Mouse (Mus musculus) left cerebral cortex, postnatal 4 days (tissue): ENCODE results near the gene Tceal7. TPM values are rescaled to one million over a fixed set of nuclear protein-coding genes. Genes with fewer than 3 reads are reported as not detected.
"Not testable (repeated sequence)": the region's sequence is repeated elsewhere in the genome, so short reads cannot be mapped to it uniquely, and the experiment has no call there.

ENCODE experiments used
- DNase-seq: peaks from one replicate; pipeline ENCODE4 v3.0.0-alpha.2; 2022
- intact Hi-C: fragments of 180-260 bp; cut with DNase I; formaldehyde crosslinking; loops from one replicate; pipeline ENCODE4 v1.15.1; 2025
- total RNA-seq, 2 experiments: library from RNA; stranded (reverse); gene quantifications; 2 replicates each; pipeline ENCODE4 v1.2.3; 2021

Gene Tceal7
- 1 to 10 TPM; 5.8 to 7.0 TPM for total RNA-seq

DNA sequence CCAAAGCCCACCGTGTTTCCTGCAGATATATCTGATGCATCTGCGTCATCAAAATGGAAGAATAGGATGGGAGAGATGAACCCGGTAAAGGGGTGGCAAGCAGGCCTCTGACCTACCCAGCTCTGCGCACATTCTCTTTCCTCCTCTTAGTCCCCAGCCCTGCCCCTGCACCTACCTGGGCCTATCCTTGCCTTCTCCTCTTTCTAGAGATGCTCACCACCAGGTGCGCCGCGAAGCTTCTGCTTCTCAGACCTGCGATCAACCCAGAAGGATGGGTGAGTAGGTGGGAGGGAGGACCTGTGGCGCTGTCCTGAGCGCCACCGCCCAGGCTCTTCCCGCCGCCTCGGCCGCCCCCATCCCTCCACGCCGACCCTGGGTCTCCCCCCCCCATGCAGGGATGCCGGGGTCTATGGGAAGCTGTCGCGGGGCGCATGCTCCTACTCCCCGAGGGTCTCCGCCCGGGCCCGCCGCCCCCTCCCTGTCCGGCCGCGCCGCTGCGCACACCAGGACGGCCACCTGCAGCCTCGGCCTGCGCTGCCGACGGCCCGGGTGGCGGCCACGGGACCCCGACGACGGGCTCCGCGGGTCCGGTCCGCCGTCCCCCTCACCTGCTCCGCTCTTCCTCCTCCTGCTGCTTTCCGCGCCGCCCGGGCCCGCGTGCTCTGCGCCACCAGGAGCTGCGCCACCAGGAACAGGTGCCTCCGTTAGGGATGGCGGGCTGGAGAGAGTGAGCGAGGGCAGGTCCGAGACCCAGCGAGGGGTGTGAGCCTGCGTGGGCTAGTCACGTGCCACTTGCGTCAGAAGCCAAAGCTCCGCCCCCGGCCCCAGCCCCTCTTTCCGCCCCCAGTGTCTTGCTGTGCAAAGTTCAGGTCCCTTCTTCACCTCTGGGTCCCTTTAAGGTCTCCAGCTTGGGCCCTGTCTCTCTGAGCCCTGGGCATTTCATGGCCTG is at the start of gene Tceal7, which contains the start of gene Bex1:
Gene Tceal7, plus strand, starts transcription at position 51 of the 949 bp plus-strand sequence.
Gene Bex1, minus strand, starts transcription at position 785 of the 949 bp plus-strand sequence.
- DNase-seq, intact Hi-C loops: not testable (repeated sequence)

GRCm38 (mm10) chrX:136170625-136171024 is 44.0 kb upstream of the Tceal7 start:
- DNase-seq: no peak
- intact Hi-C loops: no loop called here

DNA sequence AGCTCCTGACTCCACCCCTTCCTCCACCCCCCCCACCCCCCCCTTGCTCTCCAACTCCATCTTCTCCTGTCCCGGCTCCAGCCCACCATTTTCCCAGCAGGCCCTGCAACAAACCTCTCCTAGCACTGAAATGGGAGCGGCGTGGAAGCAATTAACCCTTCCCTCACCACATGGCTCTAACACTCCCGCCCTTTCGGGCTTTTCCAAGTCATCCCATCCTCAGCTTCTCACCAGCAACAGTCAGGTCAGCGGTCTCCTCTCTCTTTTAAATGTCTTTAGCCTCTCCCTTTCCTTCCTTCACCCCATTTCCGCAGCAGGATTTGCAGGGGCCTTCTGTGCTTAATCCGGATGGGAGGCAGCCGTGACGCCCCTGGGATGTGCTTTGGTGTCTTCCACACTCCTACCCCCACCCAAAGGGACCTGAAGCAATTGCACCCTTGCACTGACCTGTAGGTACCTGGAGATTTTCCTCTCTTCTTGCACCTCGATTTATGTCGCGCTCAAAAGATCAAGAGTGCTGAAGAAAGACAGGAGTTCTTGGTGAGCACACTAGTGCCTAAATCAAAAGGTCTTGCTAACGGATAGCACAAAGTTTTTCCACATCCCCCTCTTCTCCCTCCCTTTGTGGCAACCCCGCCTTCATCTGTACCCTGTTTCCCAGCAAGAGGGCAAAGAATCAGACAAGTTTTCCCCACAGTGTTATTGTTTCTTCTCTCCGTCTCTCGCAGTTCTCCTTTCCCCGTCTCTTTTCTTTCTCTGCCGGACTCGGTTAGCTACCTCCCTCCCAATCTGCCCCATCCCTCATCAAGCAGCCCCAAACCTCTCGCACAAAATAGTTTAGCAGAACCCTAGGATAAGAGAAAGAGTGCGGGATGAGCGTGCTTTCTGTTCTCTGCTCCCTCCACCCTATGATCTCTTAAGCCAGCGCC is 43.1 kb upstream of the Tceal7 start:
- peak; percentile 68 for DNase-seq
- intact Hi-C loops: no loop called here

DNA sequence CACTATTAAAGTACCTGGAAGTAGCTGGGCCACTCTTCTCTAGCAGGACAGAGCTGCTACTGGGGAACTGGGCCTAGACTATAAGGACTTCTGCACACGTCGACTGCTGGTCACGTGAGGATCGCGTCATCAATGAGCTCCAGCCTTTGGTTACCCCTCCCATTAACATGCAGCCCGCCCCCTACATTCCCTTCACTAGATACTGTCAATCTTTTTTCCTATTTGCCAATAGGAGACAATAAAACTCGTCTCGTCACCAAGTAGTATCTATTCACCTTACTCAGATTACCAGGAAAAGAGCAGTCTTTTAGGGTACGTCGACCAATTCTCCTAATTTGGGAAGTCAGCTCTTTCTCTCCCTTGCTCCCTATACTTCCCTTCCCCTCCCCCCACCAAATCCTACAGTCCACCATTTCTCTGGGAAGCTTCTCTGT is 42.4 kb upstream of the Tceal7 start, which contains the start of gene Tceal8:
Gene Tceal8, minus strand, starts transcription at position 225 of the 434 bp plus-strand sequence.
- peak; percentile 79 for DNase-seq
- intact Hi-C loops: no loop called here

GRCm38 (mm10) chrX:136172786-136173185 is 41.8 kb upstream of the Tceal7 start:
- intact Hi-C loops: no loop called here
- DNase-seq: no peak

GRCm38 (mm10) chrX:136180897-136181553 is 33.6 kb upstream of the Tceal7 start:
- intact Hi-C loops: no loop called here
- DNase-seq: no peak

DNA sequence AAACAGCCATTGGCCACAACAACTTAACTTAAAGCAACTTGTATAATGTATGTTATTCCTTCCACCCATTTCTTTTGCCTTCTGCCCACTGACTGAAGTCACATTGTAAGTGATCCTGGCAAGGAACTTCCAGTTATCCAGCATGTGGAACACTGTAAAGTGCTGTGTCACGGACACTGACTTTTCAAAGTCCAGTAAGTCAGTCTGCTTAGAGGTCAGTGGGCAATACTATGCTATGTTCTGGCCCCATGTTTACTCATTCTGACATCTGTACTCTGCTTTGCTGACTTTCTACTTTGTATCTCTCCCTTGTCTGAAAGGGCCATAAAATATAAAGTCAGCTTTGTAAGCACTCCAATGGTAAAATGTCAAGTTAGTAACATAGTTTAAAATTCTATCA is 31.5 kb upstream of the Tceal7 start:
- no peak for DNase-seq
- intact Hi-C loops: no loop called here

DNA sequence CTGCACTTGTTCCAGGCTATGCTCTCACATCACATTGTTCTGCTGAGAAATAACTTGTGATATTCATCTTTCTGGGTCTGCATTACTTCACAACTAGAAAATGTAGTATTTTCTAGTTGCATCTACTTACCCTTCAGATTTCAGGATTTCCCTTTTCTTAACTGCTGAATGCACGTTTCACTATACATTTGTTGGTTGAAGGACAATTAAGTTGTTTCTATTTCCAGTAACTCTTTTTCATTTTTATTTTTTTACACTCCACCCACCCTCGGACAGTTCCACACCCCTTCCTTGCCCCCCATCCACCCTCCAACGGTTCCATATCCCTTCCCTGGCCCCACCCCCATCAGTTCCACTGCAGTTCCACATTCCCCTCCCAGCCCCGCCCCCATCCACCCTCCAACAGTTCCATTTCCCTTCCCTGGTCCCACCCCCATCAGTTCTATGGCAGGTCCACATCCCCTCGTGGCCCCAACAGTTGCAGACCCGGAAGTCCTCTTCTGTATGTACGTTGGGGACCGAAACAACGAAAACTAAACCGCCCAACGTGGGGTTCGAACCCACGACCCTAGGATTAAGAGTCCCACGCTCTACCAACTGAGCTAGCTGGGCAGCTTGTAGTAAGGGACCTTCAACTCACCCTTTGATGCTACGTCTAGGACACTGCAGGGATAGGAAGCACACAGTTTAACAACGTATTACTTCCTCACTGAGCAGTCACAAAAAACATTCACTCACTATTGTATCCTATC is 19.2 kb upstream of the Tceal7 start:
- no peak for DNase-seq
- intact Hi-C loops: no loop called here

DNA sequence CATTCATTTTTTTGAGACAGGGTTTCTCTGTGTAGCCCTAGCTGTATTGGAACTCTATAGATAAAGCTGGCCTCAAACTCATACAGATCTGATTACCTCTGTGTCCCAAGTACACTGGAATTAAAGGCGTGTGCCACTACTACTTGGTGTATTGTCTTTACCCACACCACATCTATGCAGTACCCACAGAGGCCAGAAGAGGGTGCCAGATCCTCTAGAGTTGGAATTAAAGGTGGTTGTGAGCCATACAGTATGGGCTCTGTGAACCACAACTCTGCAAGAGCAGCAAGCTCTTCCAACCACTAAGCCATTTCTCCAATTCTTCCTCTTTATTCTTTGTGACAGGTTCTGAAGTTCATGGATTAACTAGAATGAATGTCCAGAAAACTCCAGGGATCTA is 17.7 kb upstream of the Tceal7 start:
- DNase-seq: peak; percentile 14
- intact Hi-C loops: no loop called here

DNA sequence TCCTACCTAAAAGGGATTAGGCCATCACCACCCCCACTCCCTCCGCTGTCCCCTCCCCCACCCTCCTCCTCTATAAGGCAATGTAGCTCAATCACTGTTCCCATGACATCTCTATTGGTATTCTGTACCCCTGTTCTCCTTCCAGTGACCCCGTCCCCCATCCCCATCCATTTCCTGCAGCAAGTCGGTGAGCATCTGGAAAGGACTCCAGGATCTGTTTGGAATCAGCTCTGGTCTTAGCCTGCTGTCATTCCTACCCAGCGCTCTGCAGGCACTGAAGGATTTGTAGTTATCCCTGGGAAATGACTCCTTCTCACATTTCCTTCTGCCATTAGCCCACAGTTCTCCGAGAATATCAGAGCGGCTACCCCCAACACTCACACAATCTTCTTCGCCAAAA is 11.3 kb upstream of the Tceal7 start:
- DNase-seq: no peak
- intact Hi-C loops: no loop called here

DNA sequence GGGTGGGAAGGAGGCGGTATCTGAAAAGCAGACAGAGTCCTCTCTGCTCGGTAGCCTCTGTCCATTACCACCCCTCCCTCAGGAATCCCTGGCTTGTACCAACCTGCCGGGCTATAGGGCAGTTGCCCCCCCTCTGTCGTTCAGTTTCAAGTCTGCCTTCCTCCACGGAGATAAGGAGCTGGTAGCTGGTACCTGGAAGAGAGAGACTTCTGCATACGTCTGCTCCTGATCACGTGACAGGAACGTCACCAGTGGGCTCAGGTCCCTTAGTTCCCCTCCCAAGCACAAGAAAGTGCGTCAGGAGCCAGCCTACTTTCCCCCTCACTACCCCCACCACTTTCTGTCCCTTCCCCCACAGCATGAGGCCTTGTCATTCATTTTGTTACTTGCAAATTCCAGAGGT is 10.9 kb upstream of the Tceal7 start, which contains the start of gene Tceal5:
Gene Tceal5, minus strand, starts transcription at position 213 of the 403 bp plus-strand sequence.
- DNase-seq: peak; percentile 38
- intact Hi-C loops: no loop called here

- intact Hi-C loops: no loop called here
- no peak for DNase-seq
These were observed 10.2 kb upstream of the Tceal7 start for GRCm38 (mm10) chrX:136204406-136204805.

DNA sequence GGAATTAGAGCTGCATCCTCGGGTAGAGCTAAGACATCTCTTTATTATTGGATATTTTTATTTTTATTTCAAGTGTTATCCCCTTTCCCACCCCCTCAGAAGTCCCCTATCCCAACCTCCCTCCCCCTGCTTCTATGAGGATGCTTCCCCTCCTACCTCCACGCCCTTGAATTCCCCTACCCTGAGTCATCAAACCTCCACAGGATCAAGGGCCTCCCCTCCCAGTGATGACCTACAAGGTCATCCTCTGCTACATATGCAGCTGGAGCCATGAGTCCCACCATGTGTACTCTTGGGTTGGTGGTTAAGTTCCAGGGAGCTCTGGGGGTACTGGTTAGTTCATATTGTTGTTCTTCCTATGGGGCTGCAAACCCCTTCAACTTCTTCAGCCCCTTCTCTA is 1.2 kb upstream of the Tceal7 start:
- DNase-seq: no peak
- intact Hi-C loops: no loop called here

GRCm38 (mm10) chrX:136216303-136216702 is 1.7 kb downstream of the Tceal7 start:
- intact Hi-C loops: no loop called here
- DNase-seq: no peak

DNA sequence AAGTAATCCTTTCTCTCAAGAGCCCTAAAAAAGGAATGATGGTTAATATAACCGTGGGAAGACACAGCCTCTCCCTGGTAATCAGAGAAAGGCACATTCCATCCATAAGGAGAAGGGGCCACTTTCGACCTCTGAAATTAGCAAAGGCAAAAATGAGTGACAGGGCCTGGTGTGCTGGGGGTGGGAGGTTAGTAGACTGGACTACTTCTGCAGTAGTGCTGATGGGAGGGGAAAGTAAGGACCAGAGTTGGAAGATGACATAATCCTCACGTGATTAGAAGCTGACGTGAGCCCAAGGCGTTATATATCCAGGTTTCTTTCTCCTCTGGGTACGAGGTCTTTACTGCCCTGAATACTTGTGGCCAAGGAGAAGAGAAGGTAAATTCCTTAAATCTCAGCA is 9.1 kb downstream of the Tceal7 start:
- DNase-seq: no peak
- intact Hi-C loops: no loop called here

DNA sequence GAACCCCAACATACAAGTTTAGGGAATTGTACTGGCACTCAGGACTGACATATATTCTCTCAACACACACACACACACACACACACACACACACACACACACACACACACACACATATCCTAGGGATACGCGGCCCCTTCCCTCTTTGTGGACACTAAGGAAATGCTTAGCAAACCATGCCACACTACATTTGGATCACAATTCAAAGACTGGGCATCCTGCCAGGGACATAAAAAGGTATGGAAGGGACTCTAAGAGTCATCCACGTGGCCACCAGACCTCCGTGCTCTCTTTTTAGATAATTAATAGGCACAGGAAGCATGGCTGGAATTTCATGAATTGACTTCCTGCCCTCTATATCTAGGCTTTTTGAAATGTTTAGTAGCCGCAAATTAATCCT is 13.2 kb downstream of the Tceal7 start:
- no peak for DNase-seq
- intact Hi-C loops: no loop called here

GRCm38 (mm10) chrX:136238118-136238517 is 23.5 kb downstream of the Tceal7 start:
- intact Hi-C loops: loop anchor here (5.0 kb wide), 1 partner anchor 64 kb away; no protein-coding TSS in a partner anchor
- DNase-seq: peak; percentile 24

DNA sequence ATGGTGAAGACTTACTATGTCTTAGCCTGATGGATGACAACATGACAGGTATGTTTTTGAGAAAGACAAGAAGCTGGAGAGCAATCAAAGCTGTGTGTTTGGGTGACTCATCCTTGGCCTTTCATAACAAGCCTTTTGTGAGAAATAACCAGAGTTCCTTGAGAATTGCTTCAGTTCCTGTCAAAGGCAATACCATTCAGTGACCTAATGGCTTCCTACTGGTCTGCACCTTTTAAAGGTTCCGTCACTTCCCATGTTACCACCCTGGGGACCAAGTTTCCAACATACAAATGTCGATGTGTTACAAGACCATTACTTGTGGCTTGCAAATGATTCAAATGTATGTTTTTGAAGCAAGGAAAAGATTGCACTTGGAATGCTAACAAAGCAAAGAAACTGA is 28.6 kb downstream of the Tceal7 start:
- no peak for DNase-seq
- intact Hi-C loops: no loop called here

DNA sequence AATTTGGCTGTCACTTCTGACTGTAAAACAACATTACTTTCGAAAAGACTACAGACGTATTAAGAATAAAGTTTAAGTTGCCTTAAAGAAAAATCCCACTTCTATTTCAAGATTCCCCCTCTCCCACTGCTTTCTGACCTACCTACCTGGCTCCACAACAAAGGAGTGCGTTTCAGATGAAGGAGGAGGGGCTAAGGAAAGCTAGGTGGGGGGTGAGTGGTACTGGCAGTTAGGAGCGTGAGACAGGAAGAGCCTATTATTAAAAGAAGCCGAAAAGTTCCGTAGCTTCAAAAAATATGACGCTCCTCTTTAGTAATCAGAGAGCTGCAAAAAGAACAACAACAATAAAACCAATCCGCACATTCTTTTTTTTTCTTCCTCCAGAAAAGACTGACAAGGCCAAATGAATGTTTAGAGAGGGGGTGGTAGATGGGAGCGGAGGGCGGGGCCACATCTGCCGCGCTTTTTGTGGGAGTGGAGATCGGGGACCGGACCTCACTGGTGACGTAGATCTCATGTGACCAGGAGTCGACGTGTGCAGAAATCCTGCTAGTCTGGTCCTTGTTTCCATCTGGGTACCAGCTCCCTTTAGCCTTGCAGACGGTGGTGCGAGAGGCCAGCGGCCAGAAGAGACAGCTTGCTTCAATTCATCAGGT is 30.1 kb downstream of the Tceal7 start, which contains the start of gene Tceal9:
Gene Tceal9, plus strand, starts transcription at position 506 of the 656 bp plus-strand sequence.
- intact Hi-C loops: no loop called here
- DNase-seq: peak; percentile 74
